Mouse (Mus musculus): ENCODE data around the gene En1. TPM values are rescaled to one million over a fixed set of nuclear protein-coding genes. Genes with fewer than 3 reads are reported as not detected.

En1 gene
- polyA plus RNA-seq, 1 experiment from 2014 or later = not detected

DNA sequence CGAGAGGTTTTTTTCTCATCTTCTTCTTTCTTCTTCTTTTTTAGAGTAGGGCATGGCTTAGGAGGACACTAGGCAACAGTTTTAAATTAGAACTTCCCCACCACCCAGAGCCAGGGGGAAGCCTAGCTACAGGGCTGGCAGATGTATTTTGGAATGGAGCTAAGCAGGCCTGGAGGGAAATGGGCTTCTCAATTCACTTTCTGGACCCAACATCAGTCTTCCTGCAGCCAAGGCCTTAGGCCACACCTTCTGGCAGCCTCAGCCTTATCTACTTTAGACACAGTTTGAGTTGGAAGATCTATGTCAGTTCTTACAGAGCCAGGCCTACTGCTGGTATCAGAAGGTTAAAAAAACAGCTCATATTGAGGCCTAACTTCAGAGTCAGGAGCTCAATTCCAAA, 42.5 kb downstream of the En1 start:
- whole genome bisulfite sequencing (ENCODE audit: insufficient replicate concordance) = 65% methylated on average over 1 of the region's 1 CpGs
- Histone ChIP-seq H3K4me3 (replicated peaks) (no peak overlapping the region), H3K4me2 (no peak overlapping the region), H3K9me3 (replicated peaks) (no peaks in the 10 kb centered on the region), H3K4me1 (replicated peaks) (no peaks in the 10 kb centered on the region), H3K9ac (no peak overlapping the region), H3K27ac (replicated peaks) (no peak overlapping the region), H3K36me3 (replicated peaks) (no peaks in the 10 kb centered on the region), H3K27me3 (no peaks in the 10 kb centered on the region)
- ATAC-seq (ENCODE audit: insufficient read depth) = no peak

DNA sequence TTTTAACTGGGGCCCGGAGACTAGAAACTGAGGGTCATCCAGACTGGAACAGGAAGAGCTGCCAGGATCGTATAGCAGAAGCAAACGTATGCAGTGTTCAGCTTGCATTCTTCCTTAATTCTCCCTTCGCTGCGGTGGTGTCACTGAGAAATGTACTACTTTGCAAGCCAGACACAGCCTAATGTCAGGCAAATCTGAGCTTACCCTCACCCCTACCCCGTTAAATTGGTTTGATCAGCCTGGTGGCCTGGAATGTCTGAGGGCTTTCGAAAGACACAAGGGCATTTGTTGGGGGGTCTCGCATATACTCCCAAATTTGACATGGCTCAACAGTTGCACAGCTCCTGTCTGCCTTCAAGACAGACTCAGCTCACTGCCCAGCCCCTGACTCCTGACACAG, 47.9 kb downstream of the En1 start:
- no peak for ATAC-seq (ENCODE audit: insufficient read depth)
- Histone ChIP-seq H3K9me3 (replicated peaks) (no peaks in the 10 kb centered on the region), H3K9ac (no peak overlapping the region), H3K27me3 (no peaks in the 10 kb centered on the region), H3K27ac (replicated peaks) (no peak overlapping the region), H3K4me1 (replicated peaks) (no peaks in the 10 kb centered on the region), H3K4me3 (replicated peaks) (no peak overlapping the region), H3K4me2 (no peak overlapping the region), H3K36me3 (replicated peaks) (no peaks in the 10 kb centered on the region)
- 56% methylated on average over 8 of the region's 8 CpGs for WGBS (ENCODE audit: insufficient replicate concordance)

DNA sequence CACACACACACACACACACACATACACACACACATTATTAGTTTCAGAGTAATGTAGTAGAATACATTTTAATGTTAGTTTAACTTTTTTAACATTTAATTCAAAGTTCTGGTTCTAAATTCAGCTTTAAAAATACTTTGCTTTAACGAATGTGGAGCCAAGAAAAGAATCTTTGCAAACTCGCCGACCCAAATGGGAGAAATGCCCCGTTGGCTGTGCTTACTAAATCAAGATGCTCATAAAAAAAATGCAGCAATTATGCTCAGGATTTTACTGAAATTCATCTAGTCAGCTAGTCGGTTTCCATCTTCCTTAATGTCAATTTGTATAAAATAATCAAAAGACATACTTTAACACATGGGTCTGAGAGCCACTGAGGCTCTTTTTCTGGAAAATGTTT, 49.8 kb downstream of the En1 start:
- Histone ChIP-seq H3K4me2 (no peak overlapping the region), H3K4me3 (replicated peaks) (no peak overlapping the region), H3K4me1 (replicated peaks) (no peaks in the 10 kb centered on the region), H3K27me3 (no peaks in the 10 kb centered on the region), H3K9me3 (replicated peaks) (no peaks in the 10 kb centered on the region), H3K9ac (no peak overlapping the region), H3K36me3 (replicated peaks) (no peaks in the 10 kb centered on the region), H3K27ac (replicated peaks) (no peak overlapping the region)
- 54% methylated on average over 5 of the region's 5 CpGs for WGBS (ENCODE audit: insufficient replicate concordance)
- ATAC-seq (ENCODE audit: insufficient read depth) = no peak

DNA sequence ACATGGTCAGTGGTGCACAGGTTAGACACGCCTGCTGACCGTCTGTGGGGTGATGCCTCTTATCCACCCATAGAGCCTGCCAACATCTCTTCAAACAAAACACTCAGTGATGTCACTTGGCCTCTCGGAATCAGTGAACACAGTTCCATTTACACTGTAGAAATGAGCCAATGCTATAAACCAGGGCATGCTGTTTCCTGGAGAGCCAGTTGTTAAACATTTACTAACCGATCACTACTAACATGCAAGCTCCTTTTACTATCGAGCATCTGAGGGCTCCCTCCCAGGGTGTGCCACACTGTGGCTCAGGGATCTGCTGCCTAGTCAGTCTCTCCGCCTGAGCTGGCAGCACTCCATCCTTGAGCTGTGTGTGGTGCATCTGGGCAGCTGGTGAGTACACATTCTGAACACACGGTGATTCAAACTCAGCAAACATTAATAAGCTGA, 52.8 kb downstream of the En1 start:
- no peak; the same call in 1 of the 2 replicates for ATAC-seq (ENCODE audit: insufficient read depth)
- H3K9ac ChIP-seq = no peak overlapping the region
- no peaks in the 10 kb centered on the region for H3K27me3 ChIP-seq
- no peak overlapping the region for H3K4me2 ChIP-seq
- H3K9me3 ChIP-seq (replicated peaks) = no peaks in the 10 kb centered on the region
- no peaks in the 10 kb centered on the region for H3K4me1 ChIP-seq (replicated peaks)
- no peaks in the 10 kb centered on the region for H3K36me3 ChIP-seq (replicated peaks)
- H3K4me3 ChIP-seq (replicated peaks) = no peak overlapping the region
- no peak overlapping the region for H3K27ac ChIP-seq (replicated peaks)
- WGBS (ENCODE audit: insufficient replicate concordance) = 57% methylated on average over 7 of the region's 7 CpGs

Other genes starting within 250 kb of the En1 start
- 48.6 and 48.8 TPM in 2 replicates for gene Marco, start 97.4 kb upstream of the En1 start, polyA plus RNA-seq (2015; fragmentation: Nextera tagmentation; extraction: Ambion mirVana)

Data from liver, embryonic 15.5 days (tissue).